Mouse (Mus musculus) forebrain, embryonic 10.5 days (tissue): ENCODE measurements around the gene Gpr62. TPM values are rescaled to one million over a fixed set of nuclear protein-coding genes. Genes with fewer than 3 reads are reported as not detected.

ENCODE experiments used
- DNase-seq: peaks from one replicate; pipeline ENCODE4 v3.0.0-alpha.2; 2017; ENCODE audit warnings: low spot score; ENCODE audit errors: extremely low spot score
- H3K27ac ChIP-seq: fragments of 300-500 bp; sonication (generic); 2 replicates; pipeline ENCODE4 v1.5.1; 2016; ENCODE audit warnings: mild to moderate bottlenecking
- H3K27me3 ChIP-seq: fragments of 300-500 bp; sonication (generic); 2 replicates; pipeline ENCODE4 v1.6.1; 2016; ENCODE audit warnings: mild to moderate bottlenecking; ENCODE audit not compliant: poor library complexity, severe bottlenecking
- H3K36me3 ChIP-seq: fragments of 300-500 bp; sonication (generic); replicated peaks from 2 replicates; pipeline ENCODE4 v1.6.1; 2016; ENCODE audit warnings: mild to moderate bottlenecking, moderate library complexity
- H3K4me1 ChIP-seq: fragments of 300-500 bp; sonication (generic); 2 replicates; pipeline ENCODE4 v1.6.1; 2016
- H3K4me3 ChIP-seq: fragments of 300-500 bp; sonication (generic); 2 replicates; pipeline ENCODE4 v1.5.1; 2016; ENCODE audit warnings: mild to moderate bottlenecking, moderate library complexity
- H3K9me3 ChIP-seq: fragments of 300-500 bp; sonication (generic); 2 replicates; pipeline ENCODE4 v1.6.1; 2016; ENCODE audit warnings: mild to moderate bottlenecking, moderate library complexity
- WGBS: fragments of 180-500 bp; shearing (Covaris S2); methylation state at CpG from one replicate; pipeline ENCODE4 v1.1.7; 2016; 5-methylcytosine and 5-hydroxymethylcytosine counted together
- polyA plus RNA-seq: library from polyadenylated mRNA; unstranded; fragments of >200 nt; fragmentation: Nextera tagmentation; extraction: Ambion mirVana; gene quantifications from 2 replicates; pipeline ENCODE4 v1.2.1, GENCODE M21; 2016

The Gpr62 gene
- polyA plus RNA-seq, 1 experiment from 2014 or later = 0.27 TPM

DNA sequence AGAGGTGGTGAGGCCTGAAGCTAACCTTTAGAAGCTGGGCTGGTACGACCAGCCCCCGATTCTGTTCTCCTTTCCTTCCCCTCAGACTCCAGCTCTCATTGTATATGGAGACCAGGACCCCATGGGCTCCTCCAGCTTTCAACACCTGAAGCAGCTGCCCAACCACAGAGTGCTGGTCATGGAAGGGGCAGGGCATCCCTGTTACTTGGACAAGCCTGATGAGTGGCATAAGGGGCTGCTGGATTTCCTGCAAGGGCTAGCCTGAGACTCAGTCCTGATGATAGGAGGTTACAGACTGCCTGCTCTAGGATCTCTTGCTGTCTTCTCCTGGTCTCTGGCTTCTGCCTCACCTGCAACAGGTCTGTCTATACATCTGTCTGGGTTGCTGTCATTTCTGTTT is 13.8 kb downstream of the Gpr62 start:
- H3K27me3 ChIP-seq = peaks cover 10% of the 10 kb centered on the region; the same call in 1 of the 2 replicates
- H3K27ac ChIP-seq = peak overlapping the region; percentile 98
- H3K9me3 ChIP-seq = no peaks in the 10 kb centered on the region
- DNase-seq = no peak
- 59% methylated on average over 2 of the region's 2 CpGs for WGBS
- peaks cover 9% of the 10 kb centered on the region for H3K36me3 ChIP-seq
- H3K4me3 ChIP-seq = peak overlapping the region; percentile 93
- H3K4me1 ChIP-seq = peaks cover 94% of the 10 kb centered on the region

DNA sequence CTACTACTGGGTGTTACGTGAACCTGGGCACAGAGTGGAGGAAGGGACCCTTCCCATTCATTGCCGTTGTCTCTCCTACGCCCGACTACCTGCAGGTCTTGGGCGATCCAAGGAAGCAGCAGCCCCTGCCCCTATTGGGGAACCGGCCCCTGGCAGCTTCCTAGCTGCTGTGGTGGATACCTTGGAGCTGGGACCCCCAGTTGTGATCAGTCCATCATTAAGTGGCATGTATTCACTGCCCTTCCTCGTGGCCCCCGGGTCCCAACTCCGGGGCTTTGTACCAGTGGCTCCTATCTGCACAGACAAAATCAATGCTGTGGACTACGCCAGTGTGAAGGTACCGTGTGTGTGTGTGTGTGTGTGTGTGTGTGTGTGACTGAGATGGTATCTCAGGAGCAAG is 14.4 kb downstream of the Gpr62 start:
- Histone ChIP-seq H3K36me3 (peaks cover 3% of the 10 kb centered on the region), H3K4me3 (peak overlapping the region; percentile 5; the same call in 1 of the 2 replicates), H3K4me1 (peaks cover 94% of the 10 kb centered on the region), H3K9me3 (no peaks in the 10 kb centered on the region), H3K27ac (peak overlapping the region; percentile 98), H3K27me3 (peaks cover 10% of the 10 kb centered on the region; the same call in 1 of the 2 replicates)
- no peak for DNase-seq
- WGBS = 77% methylated on average over 11 of the region's 11 CpGs

DNA sequence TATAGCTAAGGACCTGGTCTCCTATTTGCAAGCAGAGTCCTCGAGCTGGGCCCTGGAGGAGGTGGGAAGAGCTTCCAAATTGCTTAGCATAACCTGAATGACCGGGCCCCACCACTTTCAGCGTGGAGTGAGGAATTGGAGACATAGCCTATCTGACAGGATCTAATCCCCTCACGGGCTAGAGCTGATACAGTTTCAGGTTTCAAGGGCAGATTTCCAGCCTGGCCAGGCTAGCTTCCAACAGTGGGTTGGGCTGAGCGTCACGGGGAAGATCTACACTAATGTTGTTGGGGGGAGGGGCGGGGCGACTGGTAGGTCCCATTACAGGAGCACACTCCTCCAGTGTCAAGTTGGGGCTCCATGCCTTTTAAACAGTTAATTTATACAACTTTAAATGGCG is 15.1 kb downstream of the Gpr62 start:
- no peaks in the 10 kb centered on the region for H3K36me3 ChIP-seq
- H3K4me1 ChIP-seq = peaks cover 94% of the 10 kb centered on the region
- DNase-seq = no peak
- 24% methylated on average over 9 of the region's 9 CpGs for WGBS
- H3K27ac ChIP-seq = peak overlapping the region; percentile 98; the same call in 1 of the 2 replicates
- peak overlapping the region; percentile 7 for H3K4me3 ChIP-seq
- peaks cover 10% of the 10 kb centered on the region; the same call in 1 of the 2 replicates for H3K27me3 ChIP-seq
- H3K9me3 ChIP-seq = no peaks in the 10 kb centered on the region

DNA sequence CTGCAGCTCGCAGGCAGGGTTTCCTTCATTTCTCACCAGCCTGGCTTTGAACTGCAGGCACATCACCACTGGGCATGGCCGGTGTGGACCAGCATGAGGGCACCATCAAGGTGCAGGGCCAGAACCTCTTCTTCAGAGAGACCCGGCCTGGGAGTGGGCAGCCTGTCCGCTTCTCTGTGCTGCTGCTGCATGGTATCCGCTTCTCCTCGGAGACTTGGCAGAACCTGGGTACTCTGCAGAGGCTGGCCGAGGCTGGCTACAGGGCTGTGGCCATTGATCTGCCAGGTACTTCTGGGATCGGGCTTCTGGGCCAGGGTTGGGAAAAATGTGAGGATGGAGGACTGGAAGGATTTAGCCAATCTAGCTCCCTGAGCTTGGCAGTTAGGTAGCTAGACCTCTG is 15.8 kb downstream of the Gpr62 start:
- WGBS = 91% methylated on average over 8 of the region's 8 CpGs
- Histone ChIP-seq H3K4me1 (peaks cover 94% of the 10 kb centered on the region), H3K27me3 (peaks cover 10% of the 10 kb centered on the region; the same call in 1 of the 2 replicates), H3K4me3 (0 out of 2 replicates have a peak overlapping the region, but pooled peaks have one; percentile 7), H3K36me3 (no peaks in the 10 kb centered on the region), H3K9me3 (no peaks in the 10 kb centered on the region), H3K27ac (peak overlapping the region; percentile 98; the same call in 1 of the 2 replicates)
- no peak for DNase-seq

DNA sequence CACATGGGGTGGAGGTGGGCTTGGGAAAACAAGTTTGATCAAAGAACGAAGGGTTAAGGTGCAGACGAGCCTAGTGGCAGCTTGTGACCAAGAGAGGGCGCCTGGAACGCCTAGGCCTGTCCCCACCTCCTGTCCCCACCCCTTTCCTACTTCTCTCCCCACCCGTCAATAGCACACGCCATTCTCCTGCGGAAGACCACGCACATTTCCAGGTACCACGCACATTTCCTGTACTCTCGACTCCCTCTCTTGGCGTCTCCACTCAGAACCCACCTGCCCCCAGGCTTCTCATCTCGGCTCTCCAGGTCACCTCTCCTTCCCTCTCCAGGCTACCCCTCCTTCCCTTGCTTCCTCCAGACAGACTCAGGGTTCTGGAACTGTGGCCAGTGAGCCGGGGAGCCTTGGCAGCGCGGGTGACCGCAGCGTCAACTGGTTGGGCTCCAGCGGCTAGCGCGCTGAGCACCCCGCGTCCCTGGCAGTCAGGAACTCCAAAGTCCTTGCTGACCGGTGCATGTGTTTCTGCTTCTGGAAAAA is 17.2 kb downstream of the Gpr62 start:
- H3K9me3 ChIP-seq = no peaks in the 10 kb centered on the region
- WGBS = under 1% methylated on average over 23 of the region's 23 CpGs
- peak overlapping the region; percentile 86 for H3K27ac ChIP-seq
- H3K4me3 ChIP-seq = peak overlapping the region; percentile 60
- peak; percentile 66 for DNase-seq
- H3K36me3 ChIP-seq = no peaks in the 10 kb centered on the region
- H3K27me3 ChIP-seq = peaks cover 10% of the 10 kb centered on the region; the same call in 1 of the 2 replicates
- peaks cover 85% of the 10 kb centered on the region for H3K4me1 ChIP-seq

DNA sequence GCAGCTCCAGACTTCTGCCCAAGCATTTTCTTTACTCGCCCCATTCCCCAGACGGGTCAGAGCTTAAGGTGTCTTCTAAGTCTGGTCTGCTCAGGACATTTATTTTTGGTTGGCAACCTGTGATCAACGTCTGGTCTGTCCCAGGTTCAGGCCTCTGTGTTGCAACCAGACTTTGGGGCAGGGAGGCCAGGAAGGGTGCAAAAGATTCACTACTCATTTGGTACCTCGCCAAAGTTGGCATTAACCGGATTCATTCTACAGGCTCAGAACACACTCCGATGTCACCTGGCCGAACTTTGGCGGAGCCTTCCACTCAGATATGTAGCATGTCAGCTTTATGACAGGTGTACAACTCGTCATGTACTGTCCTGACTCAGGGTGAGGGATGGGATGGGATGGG is 17.8 kb downstream of the Gpr62 start:
- Histone ChIP-seq H3K9me3 (no peaks in the 10 kb centered on the region), H3K4me1 (peaks cover 79% of the 10 kb centered on the region), H3K27me3 (peaks cover 10% of the 10 kb centered on the region; the same call in 1 of the 2 replicates), H3K27ac (peak overlapping the region; percentile 86), H3K36me3 (no peaks in the 10 kb centered on the region), H3K4me3 (peak overlapping the region; percentile 60)
- DNase-seq = no peak
- 39% methylated on average over 9 of the region's 9 CpGs for WGBS

DNA sequence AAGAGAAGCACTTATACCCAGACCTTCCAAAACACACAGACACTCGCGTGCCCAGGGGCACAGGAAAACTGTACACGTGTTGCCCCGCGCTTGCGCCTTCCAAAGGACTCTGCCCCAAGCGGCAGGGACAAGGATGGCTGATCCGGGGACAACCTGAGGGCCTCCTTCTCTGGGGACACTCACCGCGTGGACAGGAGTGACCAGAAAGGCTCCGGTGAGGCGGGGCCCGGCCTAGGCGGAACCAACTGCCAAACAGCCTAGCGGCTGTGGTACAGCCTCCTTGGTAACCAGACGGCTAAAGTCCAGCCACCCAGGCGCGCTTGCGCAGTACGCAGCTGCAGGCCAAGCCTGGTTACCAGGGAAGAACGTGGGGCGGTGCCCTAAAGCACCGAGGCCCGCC is 18.4 kb downstream of the Gpr62 start, which contains the start of the genes Abhd14b and Abhd14a:
Abhd14b (plus strand) TSS at position 112 of the 400 bp plus-strand sequence.
Abhd14a (minus strand) TSS at position 331 of the 400 bp plus-strand sequence.
- Histone ChIP-seq H3K36me3 (no peaks in the 10 kb centered on the region), H3K27ac (peak within 1 kb of the TSS; percentile 86), H3K9me3 (no peaks in the 10 kb centered on the region), H3K4me3 (peak within 1 kb of the TSS; percentile 60), H3K27me3 (peaks cover 10% of the 10 kb centered on the region; the same call in 1 of the 2 replicates), H3K4me1 (peaks cover 73% of the 10 kb centered on the region)
- peak; percentile 93 for DNase-seq
- 0% methylated on average over 24 of the region's 24 CpGs for WGBS

DNA sequence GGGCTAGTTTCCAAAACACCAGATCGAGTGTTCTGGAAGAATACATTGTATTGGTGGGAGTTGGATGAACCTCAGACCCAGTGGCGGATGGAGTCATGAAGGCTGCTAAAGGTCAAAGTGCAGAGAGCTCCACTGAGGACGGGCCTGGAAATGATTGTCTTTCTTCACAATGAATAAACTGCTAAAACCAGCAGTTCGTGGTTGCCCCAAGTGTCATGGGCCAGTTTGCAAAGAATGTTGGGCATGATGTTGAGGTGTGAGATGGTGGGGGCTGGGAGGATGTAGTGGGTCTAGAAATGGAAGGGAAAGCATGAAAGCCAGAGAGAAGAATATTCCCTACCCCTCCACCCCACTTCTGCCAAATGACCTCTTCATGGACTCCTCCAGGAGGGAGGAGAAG is 20.9 kb downstream of the Gpr62 start:
- peaks cover 6% of the 10 kb centered on the region; the same call in 1 of the 2 replicates for H3K27me3 ChIP-seq
- H3K36me3 ChIP-seq = 0 out of 2 replicates have a peak, but pooled peaks cover 7% of the 10 kb centered on the region
- H3K27ac ChIP-seq = no peak overlapping the region
- H3K4me3 ChIP-seq = no peak overlapping the region
- H3K9me3 ChIP-seq = no peaks in the 10 kb centered on the region
- no peak for DNase-seq
- H3K4me1 ChIP-seq = peaks cover 48% of the 10 kb centered on the region
- 75% methylated on average over 4 of the region's 4 CpGs for WGBS

DNA sequence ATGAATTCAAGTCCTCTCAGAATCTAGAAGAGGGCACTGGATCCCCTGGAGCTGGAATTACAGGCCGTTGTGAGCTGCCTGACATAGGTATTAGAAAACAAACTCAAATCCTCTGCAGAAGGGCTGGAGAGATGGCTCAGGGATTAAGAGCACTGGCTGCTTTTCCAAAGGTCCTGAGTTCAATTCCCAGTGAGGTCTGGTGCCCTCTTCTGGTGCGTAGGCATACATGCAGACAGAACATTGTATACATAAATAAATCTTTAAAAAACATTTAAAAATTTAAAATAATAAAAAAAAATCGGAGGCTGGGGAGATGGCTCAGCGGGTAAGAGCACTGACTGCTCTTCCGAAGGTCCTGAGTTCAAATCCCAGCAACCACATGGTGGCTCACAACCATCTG is 23.1 kb downstream of the Gpr62 start:
- no peak for DNase-seq
- 75% methylated on average over 5 of the region's 5 CpGs for WGBS
- no peak overlapping the region for H3K4me3 ChIP-seq
- H3K36me3 ChIP-seq = 0 out of 2 replicates have a peak, but pooled peaks cover 8% of the 10 kb centered on the region
- no peak overlapping the region for H3K27ac ChIP-seq
- peaks cover 41% of the 10 kb centered on the region for H3K4me1 ChIP-seq
- no peaks in the 10 kb centered on the region for H3K9me3 ChIP-seq
- no peaks in the 10 kb centered on the region for H3K27me3 ChIP-seq

DNA sequence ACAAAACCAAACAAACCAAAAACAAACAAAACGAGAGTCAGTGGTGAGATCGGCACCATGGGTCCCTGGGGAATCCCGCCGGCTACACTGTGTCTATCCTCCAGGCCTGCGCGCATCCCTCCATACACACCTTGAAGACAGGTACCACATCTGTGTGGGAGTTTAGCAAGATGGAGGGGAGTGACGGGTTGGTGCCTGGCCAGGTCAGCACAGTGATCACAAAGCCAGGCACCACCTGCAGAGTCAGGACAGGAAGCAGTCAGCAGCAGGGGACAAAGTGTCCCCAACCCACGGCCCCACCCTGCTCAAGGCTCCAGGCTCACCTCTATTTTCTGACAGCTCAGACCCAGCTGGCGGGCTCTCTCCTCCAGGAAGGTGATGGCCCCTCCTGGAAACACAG is 29.2 kb downstream of the Gpr62 start:
- Histone ChIP-seq H3K4me1 (peaks cover 44% of the 10 kb centered on the region), H3K4me3 (0 out of 2 replicates have a peak overlapping the region, but pooled peaks have one; percentile 52), H3K36me3 (peaks cover 47% of the 10 kb centered on the region), H3K9me3 (no peaks in the 10 kb centered on the region), H3K27ac (no peak overlapping the region), H3K27me3 (no peaks in the 10 kb centered on the region)
- DNase-seq = no peak
- 85% methylated on average over 9 of the region's 9 CpGs for WGBS

DNA sequence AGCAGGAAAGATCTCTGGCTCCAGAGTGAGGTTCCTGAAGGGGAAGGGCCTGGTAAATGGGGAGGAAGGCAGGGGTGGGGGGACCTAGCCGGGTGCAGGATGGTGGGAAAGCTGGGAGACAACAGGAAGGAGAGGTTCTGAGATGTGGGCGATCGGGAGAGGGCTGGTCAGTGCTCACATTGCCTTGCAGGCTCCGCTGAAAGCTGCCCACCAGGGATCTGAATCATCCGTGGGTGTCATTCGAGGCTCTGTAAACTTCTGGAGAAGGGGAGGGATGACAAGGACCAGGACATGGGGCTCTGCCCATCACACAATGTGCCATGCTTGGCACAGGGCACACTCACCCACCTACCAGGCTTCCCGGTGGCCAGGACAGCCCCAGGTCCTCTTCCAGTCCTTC is 32.3 kb downstream of the Gpr62 start:
- Histone ChIP-seq H3K4me3 (no peak overlapping the region), H3K36me3 (peaks cover 52% of the 10 kb centered on the region), H3K27ac (no peak overlapping the region; the same call in 1 of the 2 replicates), H3K4me1 (peaks cover 53% of the 10 kb centered on the region), H3K27me3 (no peaks in the 10 kb centered on the region), H3K9me3 (no peaks in the 10 kb centered on the region)
- no peak for DNase-seq
- WGBS = 79% methylated on average over 7 of the region's 7 CpGs

DNA sequence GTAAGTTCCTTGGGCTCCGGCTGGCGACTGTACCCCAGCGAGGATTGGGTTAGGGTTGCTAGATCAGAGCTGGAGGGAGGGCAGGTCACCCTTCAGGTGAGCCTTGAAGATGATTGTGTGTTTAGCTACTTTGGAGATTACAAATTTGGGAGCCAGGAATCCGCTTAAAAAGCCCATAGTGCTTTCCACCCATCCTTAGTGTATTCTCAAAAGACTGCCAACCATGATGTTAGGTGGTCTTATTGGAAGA is 35.8 kb downstream of the Gpr62 start:
- no peaks in the 10 kb centered on the region for H3K9me3 ChIP-seq
- WGBS = under 1% methylated on average over 4 of the region's 4 CpGs
- no peaks in the 10 kb centered on the region for H3K27me3 ChIP-seq
- peak overlapping the region; percentile 99 for H3K27ac ChIP-seq
- no peak for DNase-seq
- H3K36me3 ChIP-seq = peaks cover 47% of the 10 kb centered on the region
- H3K4me1 ChIP-seq = peaks cover 24% of the 10 kb centered on the region
- peak overlapping the region; percentile 96 for H3K4me3 ChIP-seq

DNA sequence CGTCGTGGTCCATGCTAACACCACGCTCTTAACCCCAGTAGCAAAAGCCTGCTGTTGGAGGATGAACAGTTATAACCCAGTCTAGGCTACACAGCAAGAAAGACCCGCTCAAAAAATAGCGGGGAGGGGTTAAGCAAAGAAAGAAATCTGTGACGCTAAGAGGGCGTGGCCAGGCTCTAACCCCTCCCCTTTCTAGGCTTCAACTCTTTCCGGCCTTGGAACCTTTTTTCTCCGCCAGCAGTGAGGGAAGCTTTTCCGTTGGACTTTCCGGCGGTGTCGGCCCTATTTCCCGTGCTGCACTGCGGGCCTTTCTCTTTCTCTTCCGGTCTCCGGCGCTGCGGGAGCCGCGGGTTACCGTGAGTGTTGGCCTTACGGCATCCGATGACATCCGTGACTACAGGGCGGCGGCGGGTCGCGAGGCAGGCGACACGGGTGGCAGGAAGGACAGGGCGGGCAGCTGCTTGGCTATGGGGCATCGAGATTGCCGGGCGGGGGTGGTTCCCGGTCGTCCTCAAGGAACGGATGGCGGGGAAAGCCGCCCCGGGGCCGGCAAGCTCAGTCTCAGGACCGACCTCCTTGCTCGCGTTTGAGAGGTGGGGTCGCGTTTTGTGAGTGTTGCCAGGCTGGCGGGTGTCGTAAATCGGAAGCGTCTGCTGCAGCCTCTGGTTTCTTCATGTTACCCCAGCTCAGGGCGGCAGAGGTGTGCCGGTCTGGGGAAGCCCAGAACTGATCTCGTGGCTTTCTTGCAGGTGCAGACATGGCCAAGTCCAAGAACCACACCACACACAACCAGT is 36.3 kb downstream of the Gpr62 start, which contains the start of gene Rpl29:
Rpl29 (plus strand) TSS at position 234 of the 794 bp plus-strand sequence.
- peak; percentile 92 for DNase-seq
- H3K27ac ChIP-seq = peak within 1 kb of the TSS; percentile 99
- no peaks in the 10 kb centered on the region for H3K9me3 ChIP-seq
- under 1% methylated on average over 55 of the region's 55 CpGs for WGBS
- H3K36me3 ChIP-seq = peaks cover 42% of the 10 kb centered on the region
- no peaks in the 10 kb centered on the region for H3K27me3 ChIP-seq
- peaks cover 20% of the 10 kb centered on the region for H3K4me1 ChIP-seq
- peak within 1 kb of the TSS; percentile 96 for H3K4me3 ChIP-seq
